Mouse (Mus musculus) kidney, postnatal 0 days (tissue): Measurements from ENCODE around the gene Uchl4. TPM values are rescaled to one million over a fixed set of nuclear protein-coding genes. Genes with fewer than 3 reads are reported as not detected.

Experiments
- ATAC-seq: fragments of 200-750 bp; cut with Nextera tagmentation; replicated peaks from 2 replicates; pipeline ENCODE4 v1.8.0; 2017; ENCODE audit warnings: low read depth, moderate number of reproducible peaks, moderate TSS enrichment, moderate library complexity; ENCODE audit not compliant: low FRiP score
- DNase-seq: peaks from one replicate; pipeline ENCODE4 v3.0.0-alpha.2; 2016; ENCODE audit warnings: low spot score
- H3K27ac ChIP-seq: fragments of 300-500 bp; sonication (generic); 2 replicates; pipeline ENCODE4 v1.5.1; 2014; ENCODE audit warnings: mild to moderate bottlenecking
- H3K27me3 ChIP-seq: fragments of 300-500 bp; sonication (generic); 2 replicates; pipeline ENCODE4 v1.6.1; 2014; ENCODE audit warnings: low read length, mixed read lengths; ENCODE audit not compliant: insufficient read depth
- H3K36me3 ChIP-seq: fragments of 300-500 bp; sonication (generic); 2 replicates; pipeline ENCODE4 v1.6.1; 2014; ENCODE audit warnings: low read length, mixed read lengths; ENCODE audit not compliant: insufficient read depth
- H3K4me1 ChIP-seq: fragments of 300-500 bp; sonication (generic); replicated peaks from 2 replicates; pipeline ENCODE4 v1.6.1; 2014; ENCODE audit warnings: antibody characterized with exemption, low read length, mixed read lengths; ENCODE audit not compliant: insufficient read depth
- H3K4me2 ChIP-seq: fragments of 300-500 bp; sonication (generic); 2 replicates; pipeline ENCODE4 v1.6.1; 2014; ENCODE audit warnings: mild to moderate bottlenecking, low read length, moderate library complexity, mixed read lengths
- H3K4me3 ChIP-seq: fragments of 300-500 bp; sonication (generic); replicated peaks from 2 replicates; pipeline ENCODE4 v1.5.1; 2014; ENCODE audit warnings: low read depth, low read length
- H3K9ac ChIP-seq: fragments of 300-500 bp; sonication (generic); 2 replicates; pipeline ENCODE4 v1.6.1; 2014; ENCODE audit warnings: low read depth, low read length
- H3K9me3 ChIP-seq: fragments of 300-500 bp; sonication (generic); replicated peaks from 2 replicates; pipeline ENCODE4 v1.6.1; 2016; ENCODE audit warnings: low read length, inconsistent platforms, mixed read lengths
- CTCF ChIP-seq: IDR thresholded peaks from 2 replicates; pipeline ENCODE4 v1.5.1; 2016; ENCODE audit warnings: antibody characterized with exemption, low read depth, mild to moderate bottlenecking, moderate library complexity
- WGBS: fragments of 180-500 bp; shearing (Covaris S2); extraction: QIAGEN DNeasy Blood & Tissue Kit; methylation state at CpG from one replicate; pipeline ENCODE4 v1.1.7; 2014; 5-methylcytosine and 5-hydroxymethylcytosine counted together
- polyA plus RNA-seq: library from polyadenylated mRNA; unstranded; fragments of >200 nt; fragmentation: Nextera tagmentation; extraction: Ambion mirVana; gene quantifications from 2 replicates; pipeline ENCODE4 v1.2.1, GENCODE M21; 2015

Uchl4 gene
- polyA plus RNA-seq, 1 experiment from 2014 or later = 1.3 TPM

- Histone ChIP-seq H3K4me3 (no peak overlapping the region), H3K27ac (no peak overlapping the region), H3K4me1 (no peaks in the 10 kb centered on the region), H3K4me2 (no peak overlapping the region), H3K27me3 (no peaks in the 10 kb centered on the region), H3K9me3 (no peaks in the 10 kb centered on the region), H3K36me3 (0 out of 2 replicates have a peak, but pooled peaks cover 2% of the 10 kb centered on the region), H3K9ac (no peak overlapping the region)
- DNase-seq = no peak
- no peak for ATAC-seq
- WGBS = 33% methylated on average over 2 of the region's 2 CpGs
- no peak for TF ChIP-seq CTCF
These were observed 35.1 kb upstream of the Uchl4 start for GRCm38 (mm10) chr9:64199897-64200296.

GRCm38 (mm10) chr9:64202331-64202730 is 32.7 kb upstream of the Uchl4 start:
- TF ChIP-seq CTCF = no peak
- Histone ChIP-seq H3K9me3 (no peaks in the 10 kb centered on the region), H3K27ac (no peak overlapping the region), H3K9ac (no peak overlapping the region), H3K36me3 (0 out of 2 replicates have a peak, but pooled peaks cover 2% of the 10 kb centered on the region), H3K27me3 (no peaks in the 10 kb centered on the region), H3K4me3 (no peak overlapping the region), H3K4me2 (no peak overlapping the region), H3K4me1 (no peaks in the 10 kb centered on the region)
- ATAC-seq (no peak), DNase-seq (no peak)

GRCm38 (mm10) chr9:64202866-64203265 is 32.1 kb upstream of the Uchl4 start:
- Histone ChIP-seq H3K27me3 (no peaks in the 10 kb centered on the region), H3K9me3 (no peaks in the 10 kb centered on the region), H3K4me1 (no peaks in the 10 kb centered on the region), H3K27ac (no peak overlapping the region), H3K4me3 (no peak overlapping the region), H3K4me2 (no peak overlapping the region), H3K9ac (no peak overlapping the region), H3K36me3 (0 out of 2 replicates have a peak, but pooled peaks cover 2% of the 10 kb centered on the region)
- DNase-seq = no peak
- ATAC-seq = no peak
- no peak for TF ChIP-seq CTCF

- Histone ChIP-seq H3K4me2 (no peak overlapping the region), H3K36me3 (peaks cover 14% of the 10 kb centered on the region; the same call in 1 of the 2 replicates), H3K9me3 (no peaks in the 10 kb centered on the region), H3K27ac (peak overlapping the region; percentile 31; the same call in 1 of the 2 replicates), H3K9ac (no peak overlapping the region), H3K4me3 (no peak overlapping the region), H3K4me1 (no peaks in the 10 kb centered on the region), H3K27me3 (no peaks in the 10 kb centered on the region)
- TF ChIP-seq CTCF = no peak
- 70% methylated on average over 3 of the region's 3 CpGs for WGBS
- DNase-seq (no peak), ATAC-seq (no peak)
These were observed 27.4 kb upstream of the Uchl4 start for GRCm38 (mm10) chr9:64207509-64208084.

- TF ChIP-seq CTCF = no peak
- no peak for ATAC-seq
- Histone ChIP-seq H3K36me3 (peaks cover 6% of the 10 kb centered on the region; the same call in 1 of the 2 replicates), H3K4me3 (no peak overlapping the region), H3K9ac (no peak overlapping the region), H3K4me2 (no peak overlapping the region), H3K9me3 (no peaks in the 10 kb centered on the region), H3K4me1 (peaks cover 9% of the 10 kb centered on the region), H3K27ac (0 out of 2 replicates have a peak overlapping the region, but pooled peaks have one; percentile 19), H3K27me3 (no peaks in the 10 kb centered on the region)
- DNase-seq = no peak
- WGBS = 65% methylated on average over 17 of the region's 17 CpGs
These were observed 20.5 kb upstream of the Uchl4 start for GRCm38 (mm10) chr9:64214452-64214851.

GRCm38 (mm10) chr9:64216090-64216489 is 18.9 kb upstream of the Uchl4 start:
- Histone ChIP-seq H3K27ac (no peak overlapping the region), H3K27me3 (no peaks in the 10 kb centered on the region), H3K9ac (no peak overlapping the region), H3K4me2 (no peak overlapping the region), H3K36me3 (peaks cover 6% of the 10 kb centered on the region; the same call in 1 of the 2 replicates), H3K4me3 (no peak overlapping the region), H3K9me3 (no peaks in the 10 kb centered on the region), H3K4me1 (peaks cover 16% of the 10 kb centered on the region)
- DNase-seq = no peak
- 76% methylated on average over 4 of the region's 4 CpGs for WGBS
- no peak for TF ChIP-seq CTCF
- ATAC-seq = no peak

GRCm38 (mm10) chr9:64216641-64217040 is 18.4 kb upstream of the Uchl4 start:
- H3K4me3 ChIP-seq = no peak overlapping the region
- no peaks in the 10 kb centered on the region for H3K27me3 ChIP-seq
- H3K27ac ChIP-seq = no peak overlapping the region
- TF ChIP-seq CTCF = no peak
- peaks cover 4% of the 10 kb centered on the region; the same call in 1 of the 2 replicates for H3K36me3 ChIP-seq
- H3K9me3 ChIP-seq = no peaks in the 10 kb centered on the region
- WGBS = 96% methylated on average over 2 of the region's 2 CpGs
- ATAC-seq (no peak), DNase-seq (no peak)
- no peak overlapping the region for H3K4me2 ChIP-seq
- no peak overlapping the region for H3K9ac ChIP-seq
- peaks cover 16% of the 10 kb centered on the region for H3K4me1 ChIP-seq
